Mouse (Mus musculus): ENCODE measurements at regions not wholly inside any gene's neighbourhood (a gene's known extent, or its start where the extent isn't known, plus 50 kb on each side); places are given as distances from the start of the nearest gene placed in this dataset.
"Not testable (repeated sequence)": the region's sequence is repeated elsewhere in the genome, so short reads cannot be mapped to it uniquely, and the experiment has no call there.

DNA sequence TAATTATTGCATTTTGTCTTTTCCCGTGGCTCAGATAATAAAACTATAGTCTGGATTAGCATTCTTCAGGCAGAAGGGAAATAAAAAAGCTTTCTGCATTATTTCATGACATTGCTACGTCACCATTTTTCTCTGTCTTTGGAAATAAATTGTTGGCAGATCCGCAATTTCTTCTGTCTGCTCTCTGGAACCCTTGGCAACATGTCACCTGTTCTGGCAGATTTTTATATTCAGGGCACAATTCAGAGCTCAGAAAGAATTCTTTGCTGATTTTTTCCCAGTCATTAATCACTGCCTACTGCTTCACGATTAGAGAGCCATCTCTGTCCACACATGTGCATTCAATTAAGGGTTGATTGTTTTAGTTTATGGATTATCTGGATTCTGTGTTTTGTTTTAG, 460.5 kb downstream of the Cdh8 start:
- ATAC-seq (ENCODE audit: insufficient number of reproducible peaks, low FRiP score, low TSS enrichment), result peak; percentile 75; the same call in 1 of the 2 replicates

DNA sequence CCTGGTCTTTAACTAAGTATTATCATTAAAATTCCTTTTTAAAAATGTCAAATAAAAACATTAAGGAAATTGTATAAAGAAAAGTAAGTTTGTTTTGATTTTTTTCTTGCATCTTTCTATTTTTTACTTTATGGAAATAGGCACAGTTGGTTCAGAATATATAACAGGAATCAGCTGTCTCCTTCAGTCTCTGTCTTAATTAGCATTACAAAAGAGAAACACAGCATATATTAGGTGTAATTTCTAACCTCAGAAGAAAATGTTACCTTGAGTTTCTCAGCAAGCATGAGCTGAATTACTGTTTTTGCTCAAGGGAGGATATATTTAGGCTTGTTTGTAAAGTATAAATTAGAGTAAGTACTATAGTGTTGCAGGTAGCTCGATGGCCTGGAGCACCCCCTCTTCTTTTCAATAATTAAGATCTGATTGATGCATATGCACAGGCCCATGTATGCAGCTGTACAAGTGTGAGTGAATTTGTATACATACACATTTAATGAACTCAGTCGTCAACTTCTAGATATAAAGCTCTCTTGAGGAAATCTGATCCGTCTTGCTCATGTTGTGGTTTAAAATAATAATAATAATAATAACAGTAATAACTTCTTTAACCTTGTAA, 503.0 kb downstream of the Cdh8 start:
- ATAC-seq (ENCODE audit: insufficient number of reproducible peaks, low FRiP score, low TSS enrichment), result no peak

DNA sequence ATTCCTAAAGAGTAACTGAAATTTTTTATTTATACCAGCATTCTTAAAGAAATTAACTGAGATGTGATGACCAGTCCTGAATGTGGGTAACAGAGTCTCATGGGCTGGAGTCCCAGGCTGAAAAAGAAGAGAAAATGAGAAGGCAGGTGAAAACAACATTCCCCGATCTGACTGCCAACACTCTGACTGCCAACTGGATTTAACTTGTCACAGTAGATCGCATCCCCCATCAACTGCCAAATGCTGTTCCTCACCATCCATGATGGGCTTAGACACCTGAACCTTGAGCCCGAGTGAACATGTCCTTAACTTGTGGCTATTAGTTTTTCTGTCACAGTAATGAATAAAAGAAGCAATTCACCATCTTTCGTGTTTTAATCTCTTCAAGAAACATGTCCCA, 522.9 kb downstream of the Cdh8 start:
- ATAC-seq (ENCODE audit: insufficient number of reproducible peaks, low FRiP score, low TSS enrichment), result no peak

- peak; percentile 85 for ATAC-seq (ENCODE audit: insufficient number of reproducible peaks, low FRiP score, low TSS enrichment)
Measured at GRCm38 (mm10) chr8:98861664-98862306, 554.5 kb downstream of the Cdh8 start.

- peak; percentile 90 for ATAC-seq (ENCODE audit: insufficient number of reproducible peaks, low FRiP score, low TSS enrichment)
Measured at GRCm38 (mm10) chr8:98861175-98861574, 555.1 kb downstream of the Cdh8 start.

- no peak for ATAC-seq (ENCODE audit: insufficient number of reproducible peaks, low FRiP score, low TSS enrichment)
Measured at GRCm38 (mm10) chr8:98860416-98860815, 555.9 kb downstream of the Cdh8 start.

DNA sequence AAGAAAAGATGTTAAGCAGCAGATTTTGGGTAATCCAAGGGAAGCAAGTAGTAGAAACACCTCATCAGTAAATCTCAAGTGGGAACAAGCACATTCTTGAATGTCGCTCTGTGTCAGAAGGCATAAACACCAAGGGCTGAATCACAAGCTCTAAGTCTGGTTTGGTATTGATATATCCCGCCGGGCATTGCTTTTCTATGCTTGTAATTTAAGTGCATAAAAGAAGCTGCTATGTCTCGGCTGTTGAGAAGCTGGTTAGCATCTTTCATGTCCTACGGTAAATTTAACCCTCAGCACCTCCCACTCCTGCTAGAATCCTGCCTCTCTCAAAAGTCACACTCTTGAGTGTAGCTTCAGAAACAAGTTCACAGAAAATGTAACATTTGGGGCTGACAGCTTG, 586.8 kb downstream of the Cdh8 start:
- no peak for ATAC-seq (ENCODE audit: insufficient number of reproducible peaks, low FRiP score, low TSS enrichment)

- ATAC-seq (ENCODE audit: insufficient number of reproducible peaks, low FRiP score, low TSS enrichment), result 0 out of 2 replicates have a peak, but pooled peaks have one; percentile 36
Measured at GRCm38 (mm10) chr8:98829006-98829405, 587.3 kb downstream of the Cdh8 start.

- ATAC-seq (ENCODE audit: insufficient number of reproducible peaks, low FRiP score, low TSS enrichment), result peak; percentile 94
Measured at GRCm38 (mm10) chr8:98811922-98812321, 604.3 kb downstream of the Cdh8 start.

DNA sequence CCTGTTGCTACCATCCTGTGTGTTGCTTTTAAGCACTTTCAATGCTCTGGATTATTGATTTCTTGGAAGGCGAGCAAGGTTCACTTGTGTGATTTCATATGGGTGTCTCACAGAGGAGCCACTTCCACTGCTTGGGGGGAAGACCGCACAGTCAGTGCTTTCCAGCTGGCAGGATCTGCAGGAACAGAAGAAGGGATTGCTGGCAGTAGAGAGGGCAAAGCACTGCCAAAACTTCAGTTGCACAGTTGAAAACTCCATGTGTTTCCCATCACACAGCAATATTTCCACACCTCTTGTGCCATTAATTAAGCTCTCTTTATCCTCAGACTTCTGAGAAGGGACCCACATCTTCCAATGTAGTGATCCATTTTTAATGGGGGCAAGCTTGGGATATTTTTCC, 618.8 kb downstream of the Cdh8 start:
- peak; percentile 97 for ATAC-seq (ENCODE audit: insufficient number of reproducible peaks, low FRiP score, low TSS enrichment)

DNA sequence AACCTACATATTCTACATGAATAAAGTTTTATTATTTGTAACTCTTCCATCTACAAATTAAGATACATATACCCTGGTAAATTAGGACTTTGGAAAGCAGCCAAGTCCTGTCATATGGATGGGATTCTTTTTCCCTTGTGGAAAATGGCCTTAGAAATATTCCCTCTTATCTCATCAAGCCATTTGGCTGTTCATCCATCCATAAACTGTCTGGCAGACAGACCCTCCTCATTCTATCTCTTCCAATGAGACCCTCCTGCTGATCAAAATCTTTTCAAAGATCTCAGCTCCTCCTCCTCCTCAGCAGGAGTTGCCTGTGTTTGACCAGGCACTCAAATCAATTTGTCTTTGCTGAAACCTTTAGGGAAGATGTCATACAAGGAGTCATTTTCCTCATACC, 649.2 kb downstream of the Cdh8 start:
- no peak for ATAC-seq (ENCODE audit: insufficient number of reproducible peaks, low FRiP score, low TSS enrichment)

DNA sequence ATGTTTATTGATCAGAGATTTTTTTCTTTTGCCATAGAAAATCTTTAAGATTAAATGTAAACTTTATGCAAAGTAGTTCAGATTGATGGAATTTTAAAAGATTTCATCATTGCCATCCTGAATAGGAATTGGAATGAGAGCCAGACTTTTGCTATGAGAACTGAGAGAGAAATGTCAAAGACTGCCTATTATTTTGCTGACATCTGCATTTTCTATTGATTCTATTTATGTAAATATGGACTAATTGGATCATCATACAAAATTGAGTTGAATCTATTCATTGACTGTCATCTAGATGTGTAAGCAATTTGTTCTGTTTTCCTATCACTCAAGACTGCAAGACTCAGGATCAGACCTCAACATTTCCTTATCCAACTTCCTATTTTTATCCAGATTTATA, 659.7 kb downstream of the Cdh8 start:
- no peak for ATAC-seq (ENCODE audit: insufficient number of reproducible peaks, low FRiP score, low TSS enrichment)

DNA sequence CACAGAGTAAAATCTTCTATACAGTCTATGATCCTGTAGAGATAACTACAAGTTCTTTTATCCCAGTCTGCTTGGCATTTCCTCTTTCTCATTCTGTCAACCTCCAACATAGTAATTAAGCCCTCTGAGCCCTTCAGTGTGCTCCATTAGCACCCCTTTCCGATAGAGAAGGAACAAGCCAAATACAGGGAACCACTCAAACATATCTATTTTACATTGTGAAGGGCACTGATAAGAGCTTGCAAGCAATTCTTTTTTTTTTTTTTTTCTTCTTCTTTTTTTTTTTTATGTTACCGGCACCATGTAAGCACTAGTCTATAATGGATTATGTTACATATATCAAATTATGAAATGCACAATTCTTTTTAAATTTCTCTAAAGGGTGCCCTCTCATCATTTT, 660.5 kb downstream of the Cdh8 start:
- ATAC-seq (ENCODE audit: insufficient number of reproducible peaks, low FRiP score, low TSS enrichment), result no peak

DNA sequence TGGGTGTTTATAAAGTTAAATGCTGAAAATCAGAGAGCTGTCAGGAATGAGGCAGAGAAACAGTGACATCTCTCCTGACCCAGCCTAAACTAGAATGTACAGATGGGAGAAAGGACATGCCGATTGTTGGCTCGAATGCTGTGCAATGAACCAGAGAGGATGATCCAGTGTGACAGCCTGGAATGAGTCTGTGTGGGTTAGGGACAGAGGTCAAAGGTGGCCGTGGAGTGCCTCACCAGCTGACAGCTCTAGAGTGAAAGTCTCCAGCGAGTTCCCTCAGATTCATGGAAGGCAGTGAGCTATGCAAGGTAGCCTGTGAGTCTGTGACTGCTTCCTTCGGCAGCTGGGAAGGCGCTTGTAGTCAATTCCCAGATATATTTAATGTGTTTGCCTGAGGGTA, 663.9 kb downstream of the Cdh8 start:
- ATAC-seq (ENCODE audit: insufficient number of reproducible peaks, low FRiP score, low TSS enrichment), result peak; percentile 77

GRCm38 (mm10) chr8:98707753-98708152, 708.5 kb downstream of the Cdh8 start:
- no peak for ATAC-seq (ENCODE audit: insufficient number of reproducible peaks, low FRiP score, low TSS enrichment)

GRCm38 (mm10) chr8:98706122-98706521, 710.1 kb downstream of the Cdh8 start:
- no peak for ATAC-seq (ENCODE audit: insufficient number of reproducible peaks, low FRiP score, low TSS enrichment)

DNA sequence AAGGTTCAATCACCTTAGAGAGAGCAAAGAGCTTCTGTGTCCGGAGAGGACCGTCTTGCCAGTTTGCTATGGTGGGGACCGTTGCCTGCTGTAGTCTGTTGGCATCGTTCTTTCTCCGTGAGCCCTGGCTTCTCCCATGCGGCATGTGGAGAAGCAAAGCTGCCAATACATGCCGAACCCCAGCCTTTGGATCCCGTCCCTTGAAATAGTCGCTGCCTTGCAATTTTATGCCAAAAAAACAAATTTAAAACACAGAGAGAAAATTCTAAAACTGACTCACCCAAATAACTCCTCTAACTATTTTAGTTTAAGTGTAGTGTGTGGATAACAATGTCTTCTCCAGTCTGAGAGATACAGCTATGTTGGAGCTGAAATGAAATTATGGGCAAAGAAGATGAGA, 731.1 kb downstream of the Cdh8 start:
- peak; percentile 99 for ATAC-seq (ENCODE audit: insufficient number of reproducible peaks, low FRiP score, low TSS enrichment)

DNA sequence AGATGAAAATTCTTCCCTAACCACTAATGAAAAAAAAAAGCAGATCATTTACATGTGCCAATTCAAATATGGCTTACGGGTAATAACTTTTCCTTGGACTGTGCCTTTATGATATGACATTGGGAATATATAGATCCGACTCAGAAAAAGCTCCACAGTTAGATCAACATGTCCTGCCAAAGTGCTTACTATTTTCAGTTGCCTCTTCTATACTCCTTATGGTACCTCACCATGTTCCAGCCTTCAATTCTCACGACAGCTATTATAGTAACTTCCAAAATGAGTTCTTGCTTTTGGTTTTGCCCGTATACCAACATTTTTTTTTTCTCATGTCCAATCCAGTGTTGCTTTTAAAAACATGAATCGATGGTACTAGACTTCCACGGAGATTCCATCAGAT, 731.7 kb downstream of the Cdh8 start:
- ATAC-seq (ENCODE audit: insufficient number of reproducible peaks, low FRiP score, low TSS enrichment), result no peak

DNA sequence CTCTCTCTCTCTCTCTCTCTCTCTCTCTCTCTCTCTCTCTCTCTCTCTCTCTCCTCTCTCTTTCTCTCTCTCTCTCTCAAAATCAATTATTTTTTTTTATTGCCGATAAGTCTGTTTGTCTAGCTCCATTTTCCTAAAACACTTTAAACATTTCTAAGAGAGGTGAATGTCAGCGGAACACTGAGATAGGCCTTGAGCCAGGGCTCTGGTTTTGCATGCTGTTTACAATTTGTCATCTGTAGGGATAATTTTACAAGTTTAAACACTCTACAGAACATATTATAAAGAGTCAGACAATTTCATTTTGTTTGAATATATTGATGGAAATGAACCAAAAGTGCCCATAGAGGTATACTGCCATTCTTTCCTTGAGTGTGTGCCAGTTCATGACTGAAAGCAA, 736.2 kb downstream of the Cdh8 start:
- no peak for ATAC-seq (ENCODE audit: insufficient number of reproducible peaks, low FRiP score, low TSS enrichment)

DNA sequence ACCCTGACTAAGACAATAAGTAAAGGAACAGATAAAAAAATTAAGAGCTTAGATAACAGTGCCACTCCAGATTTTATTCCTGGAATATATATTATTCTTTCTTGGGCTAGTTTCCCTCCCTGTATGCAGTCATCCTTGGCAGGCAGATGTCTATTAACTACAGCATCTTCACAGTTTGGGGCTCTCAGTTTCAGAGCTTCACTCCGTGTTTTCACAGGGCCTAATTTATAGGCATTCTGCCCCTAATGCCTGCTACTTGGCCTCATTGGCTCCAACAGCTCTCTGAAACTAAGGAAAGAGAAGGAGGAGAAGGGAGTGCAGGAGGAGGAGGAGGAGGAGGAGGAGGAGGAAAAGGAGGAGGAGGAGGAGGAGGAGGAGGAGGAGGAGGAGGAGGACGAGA, 757.0 kb downstream of the Cdh8 start:
- no peak for ATAC-seq (ENCODE audit: insufficient number of reproducible peaks, low FRiP score, low TSS enrichment)

DNA sequence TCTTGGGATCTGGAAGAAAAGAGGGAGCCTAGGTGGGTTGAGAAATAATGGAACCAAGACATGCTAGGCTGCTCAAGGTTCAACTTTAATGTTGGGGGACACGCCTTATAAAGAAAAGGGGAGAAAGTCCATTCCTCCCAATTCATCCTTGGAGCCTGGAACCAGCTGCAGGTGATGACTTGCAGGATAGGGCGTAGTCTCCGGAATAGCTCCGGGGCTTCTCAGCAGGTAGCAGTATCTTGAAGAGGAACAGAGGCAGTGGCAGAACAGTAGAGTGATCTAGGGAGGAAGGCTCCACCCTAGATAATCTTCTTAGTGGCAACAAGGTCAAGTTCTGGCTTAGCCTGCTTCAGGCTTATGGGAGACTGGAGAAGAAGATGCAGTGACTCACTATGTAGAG, 764.0 kb downstream of the Cdh8 start:
- ATAC-seq (ENCODE audit: insufficient number of reproducible peaks, low FRiP score, low TSS enrichment), result not testable (repeated sequence)

GRCm38 (mm10) chr8:98651010-98651409, 765.3 kb downstream of the Cdh8 start:
- ATAC-seq (ENCODE audit: insufficient number of reproducible peaks, low FRiP score, low TSS enrichment), result peak; percentile 64; the same call in 1 of the 2 replicates

Data from cerebellum, adult (tissue).